Mouse (Mus musculus) ES-CJ7 (cell line): ENCODE measurements around the gene Myadm.
"Not testable (repeated sequence)": the region's sequence is repeated elsewhere in the genome, so short reads cannot be mapped to it uniquely, and the experiment has no call there.

Experiments used
- DNase-seq: peaks from one replicate; pipeline ENCODE4 v3.0.0; 2011; ENCODE audit warnings: low read depth, low spot score

Myadm gene

DNA sequence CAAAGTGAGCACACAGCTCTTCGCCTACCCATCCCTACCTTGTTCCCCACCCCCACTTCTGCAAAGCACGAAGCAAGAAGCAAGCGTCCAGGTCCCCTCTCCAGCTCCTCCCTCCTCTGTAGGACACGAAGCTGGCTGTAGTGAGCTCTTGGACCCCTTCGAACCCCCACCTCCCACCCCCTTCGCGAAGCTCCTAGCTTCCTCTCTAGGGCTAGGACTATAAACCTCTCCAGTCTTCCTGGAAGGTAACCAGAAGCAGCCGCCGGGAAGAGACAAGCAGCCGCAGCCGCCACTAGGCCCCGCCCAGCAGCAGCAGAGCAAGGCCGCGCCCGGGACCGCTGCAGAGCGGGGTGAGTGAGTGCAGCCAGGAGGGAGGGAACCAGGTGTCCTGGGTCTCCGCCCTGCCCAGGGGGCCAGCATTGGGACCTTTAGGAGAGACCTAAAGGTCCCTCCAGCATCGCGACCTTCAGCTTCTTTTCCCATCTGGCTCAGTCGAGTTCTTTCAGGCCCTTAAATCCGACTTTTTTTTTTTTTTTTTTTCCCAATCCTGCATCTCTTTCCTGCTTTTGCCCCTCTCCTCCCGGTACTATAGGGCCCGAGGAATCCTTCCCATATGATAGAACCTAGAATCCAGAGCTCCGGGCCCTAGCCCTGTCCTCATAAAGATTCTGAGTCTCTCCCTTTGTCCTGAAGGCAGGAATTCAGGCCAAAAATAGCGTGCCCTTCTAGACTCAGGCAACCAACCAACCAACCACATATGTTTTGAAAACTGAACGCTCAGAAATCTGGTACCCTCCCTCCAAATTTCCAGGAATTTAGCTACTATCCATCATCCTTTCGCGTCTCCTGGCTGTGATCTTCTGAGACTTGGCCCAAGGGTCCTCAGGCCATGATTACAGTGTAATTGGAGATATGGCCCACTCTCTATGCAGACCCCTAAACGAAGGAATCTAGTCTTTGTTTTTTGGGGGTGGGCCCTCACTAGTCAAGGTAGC lies at the start of gene Myadm, which contains the start of gene Prkcg:
TSS of gene Myadm (plus strand) at position 105 of the 995 bp plus-strand sequence.
TSS of gene Prkcg (plus strand) at position 204 of the 995 bp plus-strand sequence.
- peak; percentile 83 for DNase-seq

GRCm38 (mm10) chr7:3239193-3239592 lies 49.7 kb upstream of the Myadm start:
- peak; percentile 49 for DNase-seq

- DNase-seq: no peak
Observed at GRCm38 (mm10) chr7:3260701-3261100, 28.2 kb upstream of the Myadm start.

- peak; percentile 77 for DNase-seq
Observed at GRCm38 (mm10) chr7:3261446-3261845, 27.4 kb upstream of the Myadm start.

DNA sequence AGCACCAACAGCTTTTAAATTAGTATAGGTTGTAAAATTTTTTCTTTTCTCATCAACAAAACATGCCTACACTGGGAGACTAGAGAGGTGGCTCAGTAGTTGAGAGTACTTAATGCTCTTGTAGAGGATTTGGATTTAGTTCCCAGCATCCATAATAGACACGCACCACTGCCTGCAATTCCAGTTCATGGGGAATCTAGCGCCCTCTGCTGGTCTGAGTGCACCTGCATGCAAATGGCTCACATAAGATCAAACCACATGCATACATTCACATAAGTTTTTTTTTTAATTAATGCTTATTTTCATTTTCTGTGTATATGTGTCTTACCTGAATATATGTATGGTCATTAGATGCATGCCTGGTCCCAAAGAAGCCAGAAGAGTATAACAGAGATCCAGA lies 26.1 kb upstream of the Myadm start:
- peak; percentile 91 for DNase-seq

DNA sequence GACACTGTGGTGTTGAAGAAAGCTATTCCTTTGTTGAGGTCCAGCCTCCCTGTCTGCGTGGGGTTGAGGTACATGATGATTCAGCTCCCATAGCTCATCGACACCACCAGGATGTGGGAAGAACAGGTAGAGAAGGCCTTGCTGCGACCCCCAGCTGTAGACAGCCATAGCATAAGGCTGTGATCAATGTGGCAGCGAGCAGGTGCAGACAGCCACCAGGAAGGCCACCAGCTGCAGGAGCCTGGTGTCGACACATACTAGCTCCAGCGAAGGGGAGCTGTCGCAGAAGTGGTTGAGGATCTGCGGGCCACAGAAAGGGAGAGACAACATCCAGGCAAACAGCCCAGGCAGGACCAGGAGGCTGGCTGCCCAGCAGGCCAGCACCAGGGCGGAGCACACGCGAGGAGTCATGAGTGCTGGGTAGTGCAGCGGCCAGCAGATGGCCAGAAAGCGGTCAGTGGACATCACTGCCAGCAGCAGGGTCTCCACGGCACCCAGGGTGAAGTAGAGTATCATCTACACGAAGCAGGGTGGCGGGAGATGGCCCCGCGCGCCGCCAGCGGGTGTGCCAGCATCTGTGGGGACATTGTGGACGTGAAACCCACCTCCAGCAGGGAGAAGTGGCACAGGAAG lies 24.4 kb upstream of the Myadm start:
- no peak for DNase-seq

DNA sequence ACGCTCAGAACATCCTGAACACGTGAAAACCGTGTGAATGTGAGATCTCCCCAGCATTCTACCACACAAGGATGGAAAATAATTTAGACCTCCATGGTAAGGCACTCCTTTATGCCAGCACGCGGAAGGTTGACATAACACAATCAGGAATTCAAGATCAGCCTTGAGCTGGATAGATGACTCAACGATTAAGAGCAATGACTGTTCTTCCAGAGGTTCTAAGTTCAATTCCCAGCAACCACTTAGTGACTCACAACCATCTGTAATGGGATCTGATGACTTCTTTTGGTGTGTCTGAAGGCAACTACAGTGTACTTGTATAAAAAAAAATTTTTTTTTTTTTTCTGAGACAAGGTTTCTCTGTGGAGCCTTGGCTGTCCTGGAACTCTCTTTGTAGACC lies 23.6 kb upstream of the Myadm start:
- no peak for DNase-seq

DNA sequence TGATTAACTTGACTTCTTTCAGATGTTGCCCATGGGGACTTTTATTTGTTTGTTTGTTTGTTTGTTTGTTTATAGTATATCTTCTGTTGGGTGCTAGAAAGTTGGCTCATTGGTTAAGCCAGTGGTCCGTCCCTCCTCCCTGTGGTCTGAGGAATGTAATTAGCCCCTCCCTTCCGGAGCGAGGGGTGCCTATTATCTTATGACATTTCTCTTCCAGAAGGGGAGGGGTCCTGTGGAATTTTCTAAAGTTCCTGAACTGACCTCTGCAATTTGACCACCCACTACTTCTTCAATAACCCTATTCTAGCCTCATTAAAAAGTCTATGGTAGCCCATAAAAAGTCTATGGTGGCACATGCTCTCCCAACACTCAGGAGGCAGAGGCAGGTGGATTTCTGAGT lies 21.6 kb upstream of the Myadm start:
- DNase-seq: peak; percentile 83

- no peak for DNase-seq
Observed at GRCm38 (mm10) chr7:3267888-3268287, 21.0 kb upstream of the Myadm start.

GRCm38 (mm10) chr7:3268291-3268690 lies 20.6 kb upstream of the Myadm start:
- no peak for DNase-seq

DNA sequence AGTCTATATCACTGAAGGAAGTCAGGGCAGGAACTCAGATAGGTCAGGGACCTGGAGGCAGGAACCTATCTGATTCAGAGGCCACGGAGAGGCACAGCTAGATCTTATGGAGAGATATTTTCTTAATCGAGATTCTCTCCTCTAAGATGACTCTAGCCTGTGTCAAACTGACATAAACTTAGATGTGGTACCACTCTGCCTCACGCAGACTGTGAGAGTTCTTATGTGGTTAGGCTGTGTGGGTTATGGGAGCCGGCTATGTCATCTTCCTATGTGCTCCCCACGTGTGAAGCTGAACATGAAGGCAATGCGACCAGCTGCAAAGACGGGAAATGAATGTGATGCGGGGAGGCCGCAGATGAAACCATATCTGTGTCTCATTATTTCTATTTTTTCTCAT lies 16.7 kb upstream of the Myadm start:
- no peak for DNase-seq

- no peak for DNase-seq
Observed at GRCm38 (mm10) chr7:3275455-3276170, 13.3 kb upstream of the Myadm start.

- DNase-seq: not testable (repeated sequence)
Observed at GRCm38 (mm10) chr7:3276781-3277180, 12.1 kb upstream of the Myadm start.

DNA sequence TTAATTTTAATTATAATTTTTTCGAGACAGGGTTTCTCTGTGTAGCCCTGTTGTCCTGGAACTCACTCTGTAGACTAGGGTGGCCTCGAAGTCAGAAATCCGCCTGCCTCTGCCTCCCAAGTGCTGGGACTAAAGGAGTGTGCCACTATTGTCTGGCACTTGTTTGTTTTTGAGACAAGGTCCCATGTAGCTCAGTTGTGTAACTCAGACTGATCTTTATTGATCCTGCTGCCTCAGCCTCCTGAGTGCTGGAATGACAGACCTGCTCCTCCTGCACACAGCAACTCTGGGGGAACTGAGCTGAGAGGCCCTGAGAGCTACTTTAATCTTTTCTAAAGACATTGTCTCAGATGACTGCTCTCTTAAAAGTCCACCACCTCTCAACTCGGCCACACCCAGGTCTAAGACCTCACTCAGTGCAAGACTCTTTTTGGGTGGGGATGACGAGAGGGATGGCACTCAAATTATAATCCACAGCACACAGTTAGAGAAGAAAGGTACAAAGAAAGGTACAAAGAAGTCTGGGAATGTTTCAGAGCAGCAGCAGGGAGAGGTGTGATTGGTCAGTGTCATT lies 8.7 kb upstream of the Myadm start:
- peak; percentile 55 for DNase-seq

GRCm38 (mm10) chr7:3280654-3281153 lies 8.2 kb upstream of the Myadm start:
- no peak for DNase-seq

DNA sequence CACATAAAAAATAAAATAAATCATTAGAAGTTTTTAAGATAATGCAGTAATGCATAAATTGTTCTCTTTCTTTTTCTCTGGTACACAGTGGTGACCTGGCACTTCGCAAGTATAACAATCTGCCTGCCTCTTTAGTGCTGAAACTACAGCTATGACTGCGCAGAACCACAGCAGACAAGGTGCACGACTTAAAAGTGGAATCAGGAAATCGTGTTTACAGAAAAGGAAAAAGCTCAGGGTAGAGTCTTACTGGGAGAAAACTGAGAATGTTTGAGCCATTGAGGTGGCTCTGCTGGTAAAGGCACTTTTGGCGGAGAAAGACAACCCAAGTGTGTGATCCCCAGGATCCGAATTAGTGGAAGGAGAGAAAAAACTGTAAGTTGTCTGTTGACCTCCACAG lies 7.1 kb upstream of the Myadm start:
- DNase-seq: no peak

DNA sequence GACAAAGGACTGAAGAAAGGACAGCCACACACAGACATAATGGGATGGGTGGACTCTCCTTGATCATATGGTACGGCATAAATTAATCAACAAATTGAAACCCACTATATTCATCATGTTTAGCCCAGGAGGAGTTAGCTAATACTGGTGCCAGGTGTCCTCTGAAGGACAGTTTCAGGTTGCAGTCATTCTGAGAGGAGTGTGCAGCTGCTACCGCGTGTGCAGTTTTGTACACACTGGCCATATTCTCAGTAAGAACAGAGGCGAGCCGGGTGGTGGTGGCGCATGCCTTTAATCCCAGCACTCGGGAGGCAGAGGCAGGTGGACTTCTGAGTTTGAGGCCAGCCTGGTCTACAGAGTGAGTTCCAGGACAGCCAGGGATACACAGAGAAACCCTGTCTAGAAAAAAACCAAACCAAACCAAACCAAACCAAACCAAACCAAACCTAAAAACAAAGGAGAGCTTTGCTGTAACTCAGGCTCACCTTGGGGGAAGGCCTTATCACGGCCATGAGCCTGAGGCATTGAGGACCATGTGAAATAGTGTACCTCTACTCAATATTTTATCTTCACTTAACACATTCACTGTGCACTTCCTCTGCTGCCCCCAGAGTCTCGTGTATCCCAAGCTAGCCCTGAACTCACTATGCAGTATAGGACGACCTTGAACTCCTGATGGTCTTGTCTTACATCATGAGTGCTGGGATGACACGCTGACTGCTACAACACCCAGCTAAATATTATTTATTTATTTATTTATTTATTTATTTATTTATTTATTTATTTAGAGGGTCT lies 5.6 kb upstream of the Myadm start:
- no peak for DNase-seq

GRCm38 (mm10) chr7:3284604-3285003 lies 4.3 kb upstream of the Myadm start:
- no peak for DNase-seq

- DNase-seq: no peak
Observed at GRCm38 (mm10) chr7:3286036-3286435, 2.8 kb upstream of the Myadm start.

- DNase-seq: no peak
Observed at GRCm38 (mm10) chr7:3287186-3287585, 1.7 kb upstream of the Myadm start.
